Mouse (Mus musculus): ENCODE results near the gene Cxcr4.

- TF ChIP-seq GATA1 (IDR thresholded peaks at IDR 0.05; ENCODE audit: borderline replicate concordance, low read length) (no peak), FLI1 (IDR thresholded peaks at IDR 0.05; ENCODE audit: low read length) (no peak)
These were observed 5.2 kb upstream of the Cxcr4 start for GRCm38 (mm10) chr1:128597209-128597782.

Data from megakaryocyte, embryonic 14.5 days (primary cell).